Mouse (Mus musculus) liver, adult 2 months (tissue): ENCODE measurements around the gene Dip2c. TPM values are rescaled to one million over a fixed set of nuclear protein-coding genes. Genes with fewer than 3 reads are reported as not detected.

Experiments
- DNase-seq: peaks from one replicate; pipeline ENCODE4 v3.0.0-alpha.2; 2011; ENCODE audit warnings: low read depth, low spot score; ENCODE audit errors: extremely low read depth
- H3K27ac ChIP-seq: fragments of 200-500 bp; replicated peaks from 2 replicates; pipeline ENCODE4 v1.5.1; 2012; ENCODE audit warnings: low read depth, mild to moderate bottlenecking, control low read depth, inconsistent platforms, low read length; ENCODE audit not compliant: insufficient read depth
- H3K27me3 ChIP-seq: fragments of 200-500 bp; 2 replicates; pipeline ENCODE4 v1.6.1; 2012; ENCODE audit warnings: mild to moderate bottlenecking, moderate library complexity, low read length, inconsistent platforms; ENCODE audit not compliant: control insufficient read depth, insufficient read depth
- H3K36me3 ChIP-seq: fragments of 200-500 bp; 2 replicates; pipeline ENCODE4 v1.6.1; 2012; ENCODE audit warnings: low read length, inconsistent platforms; ENCODE audit not compliant: control insufficient read depth, insufficient read depth
- H3K4me1 ChIP-seq: fragments of 200-500 bp; 2 replicates; pipeline ENCODE4 v1.6.1; 2011; ENCODE audit warnings: low read length; ENCODE audit not compliant: control insufficient read depth, insufficient read depth
- H3K4me3 ChIP-seq: fragments of 200-500 bp; 2 replicates; pipeline ENCODE4 v1.5.1; 2011; ENCODE audit warnings: low read depth, mild to moderate bottlenecking, control low read depth, low read length, moderate library complexity; ENCODE audit not compliant: insufficient read depth
- H3K79me2 ChIP-seq: fragments of 200-500 bp; 2 replicates; pipeline ENCODE4 v1.6.1; 2012; ENCODE audit warnings: inconsistent platforms, mild to moderate bottlenecking, low read length, moderate library complexity; ENCODE audit not compliant: control insufficient read depth, insufficient read depth
- H3K9ac ChIP-seq: fragments of 200-500 bp; 2 replicates; pipeline ENCODE4 v1.6.1; 2012; ENCODE audit warnings: low read depth, mild to moderate bottlenecking, control low read depth, inconsistent platforms, low read length
- CTCF ChIP-seq: fragments of 200-500 bp; IDR thresholded peaks from 2 replicates; pipeline ENCODE4 v1.5.1; 2011; ENCODE audit warnings: low read depth, low read length, control low read depth
- POLR2A ChIP-seq: fragments of 200-500 bp; IDR thresholded peaks from 2 replicates; pipeline ENCODE4 v1.6.1; 2011; ENCODE audit warnings: low read length, control low read depth; ENCODE audit not compliant: insufficient read depth; ENCODE audit errors: extremely low read depth
- WGBS: fragments of 180-500 bp; shearing (Covaris S2); methylation state at CpG from one replicate; pipeline ENCODE4 v1.1.7; 2018; 5-methylcytosine and 5-hydroxymethylcytosine counted together
- polyA plus RNA-seq: library from polyadenylated mRNA; depleted of rRNA; stranded (reverse); fragments of >200 nt; gene quantifications from 2 replicates; pipeline ENCODE4 v1.2.3, GENCODE M21; 2012
- total RNA-seq: library from RNA; depleted of rRNA; stranded (reverse); fragments of >200 nt; gene quantifications from 2 replicates; pipeline ENCODE4 v1.2.3, GENCODE M21; 2014

The Dip2c gene
- total and polyA plus RNA-seq, 2 experiments = 4.7 to 10.7 TPM

DNA sequence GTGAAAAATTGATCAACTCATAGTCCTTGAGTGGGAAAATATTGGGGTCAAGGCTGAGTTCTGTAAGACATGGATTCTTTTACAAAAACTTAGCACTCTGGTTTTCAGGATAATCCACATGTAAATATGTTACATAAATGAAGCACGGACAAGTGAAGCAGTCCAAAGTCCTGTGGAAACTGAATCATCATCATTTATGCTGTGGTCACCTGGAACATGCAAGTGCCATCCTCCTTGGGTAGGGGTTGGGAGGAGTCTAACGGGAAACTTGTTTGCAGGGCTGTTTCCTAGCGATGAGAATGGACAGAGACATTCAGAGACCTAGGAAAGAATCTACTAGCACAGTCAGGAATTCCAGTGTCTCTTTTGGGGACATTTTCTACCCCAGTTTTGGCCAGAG lies 213.4 kb downstream of the Dip2c start:
- TF ChIP-seq CTCF = no peak
- Histone ChIP-seq H3K9ac (no peak overlapping the region), H3K79me2 (no peaks in the 10 kb centered on the region; the same call in 1 of the 2 replicates), H3K4me3 (no peak overlapping the region), H3K27me3 (no peaks in the 10 kb centered on the region), H3K36me3 (no peaks in the 10 kb centered on the region), H3K27ac (no peak overlapping the region), H3K4me1 (peaks cover 5% of the 10 kb centered on the region; the same call in 1 of the 2 replicates)
- peak; percentile 72 for DNase-seq
- 31% methylated on average over 3 of the region's 3 CpGs for WGBS

DNA sequence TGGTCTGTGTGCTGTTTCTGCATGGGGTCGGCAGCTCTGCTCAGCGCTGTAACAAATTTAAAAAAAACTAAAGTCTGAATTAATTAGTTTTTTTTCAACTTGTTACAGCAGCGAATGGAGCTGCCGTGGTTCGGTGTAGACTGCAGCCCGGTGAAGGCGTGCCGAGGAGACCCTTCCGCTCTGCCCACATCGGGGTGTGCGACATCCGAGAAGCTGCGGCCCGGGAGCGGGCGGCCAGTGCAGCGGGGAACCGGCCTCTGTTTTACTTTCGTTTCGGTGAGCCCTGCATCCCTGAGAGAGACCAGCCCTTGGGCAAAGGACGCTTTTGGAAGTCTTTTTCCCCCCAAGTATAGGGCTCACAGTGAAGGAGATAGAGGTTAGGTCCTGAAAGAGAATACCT lies 218.4 kb downstream of the Dip2c start:
- TF ChIP-seq CTCF (no peak), POLR2A (no peak)
- 36% methylated on average over 21 of the region's 21 CpGs for WGBS
- peak overlapping the region; percentile 78 for H3K27ac ChIP-seq
- H3K4me3 ChIP-seq = peak overlapping the region; percentile 74
- H3K79me2 ChIP-seq = no peaks in the 10 kb centered on the region
- no peaks in the 10 kb centered on the region for H3K36me3 ChIP-seq
- H3K27me3 ChIP-seq = no peaks in the 10 kb centered on the region
- peaks cover 2% of the 10 kb centered on the region; the same call in 1 of the 2 replicates for H3K4me1 ChIP-seq
- DNase-seq = no peak
- H3K9ac ChIP-seq = peak overlapping the region; percentile 74

DNA sequence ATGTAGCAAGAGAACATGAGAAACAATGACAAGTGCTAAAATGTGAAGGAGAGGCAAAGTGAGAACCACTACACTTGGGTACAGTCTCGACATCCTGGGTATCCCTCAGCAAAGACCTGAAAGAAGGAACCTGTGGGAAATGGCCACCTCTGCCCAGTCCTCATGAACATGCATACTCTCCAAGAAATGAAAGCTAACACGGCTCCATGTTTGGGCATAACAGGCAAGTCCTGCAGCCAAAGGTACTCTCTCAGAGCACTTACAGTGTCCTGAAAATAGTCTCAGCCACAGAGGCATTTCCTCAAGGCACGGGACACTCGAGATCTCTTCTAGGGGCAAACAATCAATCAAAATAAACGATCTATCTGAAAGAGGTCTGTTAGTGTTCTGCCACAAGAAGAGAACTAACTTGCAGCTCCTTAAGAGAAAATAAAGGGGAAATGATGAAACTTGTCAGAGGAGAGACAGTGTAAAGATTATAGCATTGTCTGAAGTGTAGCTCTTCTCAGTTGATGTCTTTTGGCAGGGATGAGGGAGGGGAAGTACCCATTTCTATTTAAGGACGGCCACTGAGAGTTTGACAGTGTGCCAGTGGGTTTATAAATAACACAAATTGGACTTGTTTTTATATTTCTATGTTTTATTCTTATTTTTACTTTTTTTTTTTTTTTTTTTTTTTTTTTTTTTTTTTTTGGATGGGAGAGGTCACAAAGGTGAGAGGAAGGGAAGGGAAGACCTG lies 228.0 kb downstream of the Dip2c start:
- WGBS = 58% methylated on average over 6 of the region's 6 CpGs
- no peak for TF ChIP-seq POLR2A
- TF ChIP-seq CTCF = no peak
- Histone ChIP-seq H3K4me3 (no peak overlapping the region), H3K79me2 (no peaks in the 10 kb centered on the region), H3K9ac (no peak overlapping the region), H3K27me3 (no peaks in the 10 kb centered on the region), H3K27ac (no peak overlapping the region), H3K36me3 (no peaks in the 10 kb centered on the region), H3K4me1 (no peaks in the 10 kb centered on the region; the same call in 1 of the 2 replicates)
- peak; percentile 22 for DNase-seq

DNA sequence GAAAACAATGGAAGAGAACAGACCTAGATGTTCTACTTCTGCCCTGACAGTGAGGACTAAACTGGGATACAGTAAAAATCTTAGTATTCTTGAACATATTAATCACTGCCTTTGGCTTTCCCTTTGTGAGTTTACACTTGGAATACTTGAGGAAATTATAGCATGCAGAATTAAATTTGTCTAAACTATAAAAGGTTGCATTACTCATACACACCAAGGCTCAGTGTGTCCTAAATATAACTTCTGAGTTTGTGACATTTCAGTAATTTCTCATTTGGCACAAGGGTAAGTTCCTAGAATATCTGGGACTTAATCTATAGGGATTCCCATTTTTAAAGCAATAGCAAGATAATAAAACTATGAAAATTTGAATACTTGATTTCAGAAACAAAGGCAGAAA lies 262.2 kb downstream of the Dip2c start:
- TF ChIP-seq CTCF (no peak), POLR2A (no peak)
- H3K36me3 ChIP-seq = no peaks in the 10 kb centered on the region

DNA sequence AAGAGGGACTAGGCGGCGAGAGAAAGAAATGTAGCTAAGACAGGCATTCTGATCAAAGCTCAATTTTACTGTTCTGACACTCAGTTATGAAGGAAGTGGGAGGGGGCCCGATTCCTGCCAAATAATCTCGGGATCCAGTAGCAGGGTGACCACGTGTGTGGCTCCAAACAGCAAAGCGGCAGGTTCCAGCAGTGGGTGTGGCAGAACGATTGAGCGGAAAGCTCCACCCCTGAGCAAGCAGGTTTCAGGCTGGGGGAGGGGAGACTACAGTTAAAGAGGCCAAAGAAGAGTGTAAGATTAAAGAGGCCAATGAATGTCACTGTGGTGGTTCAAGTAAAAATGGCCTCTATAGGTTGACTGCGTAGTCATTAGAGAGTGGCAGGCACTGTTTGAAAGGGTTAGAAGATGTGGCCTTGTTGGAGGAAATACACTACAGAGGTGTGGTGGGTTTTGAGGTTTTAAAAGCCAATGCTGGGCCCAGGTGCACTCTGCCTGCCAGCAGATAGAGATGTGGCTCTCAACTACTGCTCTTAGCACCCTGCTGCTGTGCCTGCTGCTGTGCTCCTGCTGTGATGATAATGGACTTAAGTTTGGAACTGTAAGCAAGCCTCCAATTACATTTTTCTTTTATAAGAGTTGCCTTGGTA lies 271.5 kb downstream of the Dip2c start:
- 11% methylated on average over 9 of the region's 9 CpGs for WGBS
- H3K4me1 ChIP-seq = peaks cover 8% of the 10 kb centered on the region; the same call in 1 of the 2 replicates
- H3K27me3 ChIP-seq = no peaks in the 10 kb centered on the region
- TF ChIP-seq CTCF = no peak
- no peak for TF ChIP-seq POLR2A
- no peak overlapping the region for H3K9ac ChIP-seq
- H3K36me3 ChIP-seq = no peaks in the 10 kb centered on the region; the same call in 1 of the 2 replicates
- H3K79me2 ChIP-seq = no peaks in the 10 kb centered on the region; the same call in 1 of the 2 replicates
- no peak overlapping the region for H3K4me3 ChIP-seq
- DNase-seq = peak; percentile 78
- peak overlapping the region; percentile 43 for H3K27ac ChIP-seq

More for the DNA sequence above, 262.2 kb downstream of the Dip2c start:
- Histone ChIP-seq H3K9ac (no peak overlapping the region), H3K4me1 (no peaks in the 10 kb centered on the region), H3K27me3 (no peaks in the 10 kb centered on the region), H3K79me2 (no peaks in the 10 kb centered on the region), H3K4me3 (no peak overlapping the region), H3K27ac (no peak overlapping the region)
- no peak for DNase-seq

DNA sequence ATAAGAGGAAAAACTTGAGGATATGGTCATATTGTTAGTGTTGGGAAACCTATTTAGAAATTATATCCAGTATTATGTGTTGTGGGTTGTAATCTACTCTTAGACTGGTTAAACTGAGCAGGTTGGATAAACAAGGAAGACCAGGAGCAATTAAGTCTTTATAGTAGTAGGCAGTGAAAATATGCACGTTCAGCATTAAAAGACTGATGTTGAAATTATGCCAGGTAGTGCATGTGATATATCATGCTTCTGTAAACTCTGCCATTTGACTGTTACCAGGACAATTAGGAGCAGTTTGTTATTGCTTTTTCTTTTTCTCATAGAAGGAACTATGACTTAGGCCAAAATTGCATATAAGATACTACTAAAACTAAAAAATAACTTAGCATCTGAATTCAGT lies 285.8 kb downstream of the Dip2c start:
- WGBS = 78% methylated on average over 1 of the region's 1 CpGs
- no peak overlapping the region for H3K4me3 ChIP-seq
- H3K4me1 ChIP-seq = no peaks in the 10 kb centered on the region
- no peak for DNase-seq
- no peaks in the 10 kb centered on the region for H3K79me2 ChIP-seq
- peaks cover 9% of the 10 kb centered on the region for H3K36me3 ChIP-seq
- H3K27ac ChIP-seq = no peak overlapping the region
- no peak overlapping the region for H3K9ac ChIP-seq
- TF ChIP-seq CTCF (no peak), POLR2A (no peak)
- no peaks in the 10 kb centered on the region for H3K27me3 ChIP-seq
